Mouse (Mus musculus) thymus, postnatal 14 days (tissue): Measurements from ENCODE around the gene Col13a1.

Source experiments
- DNase-seq: peaks from one replicate; pipeline ENCODE4 v3.0.0; 2021

The Col13a1 gene

GRCm38 (mm10) chr10:61978866-61979340 lies at the start of gene Col13a1:
Col13a1 (minus strand) TSS chr10:61979108.
- no peak for DNase-seq

GRCm38 (mm10) chr10:62027699-62028098 lies 48.8 kb upstream of the Col13a1 start:
- no peak for DNase-seq

GRCm38 (mm10) chr10:62023821-62024551 lies 45.1 kb upstream of the Col13a1 start:
- no peak for DNase-seq

- no peak for DNase-seq
These were observed 41.2 kb upstream of the Col13a1 start for GRCm38 (mm10) chr10:62020068-62020620.

- DNase-seq = no peak
These were observed 40.6 kb upstream of the Col13a1 start for GRCm38 (mm10) chr10:62019386-62020067.

GRCm38 (mm10) chr10:62016947-62017346 lies 38.0 kb upstream of the Col13a1 start:
- no peak for DNase-seq

GRCm38 (mm10) chr10:62013190-62013589 lies 34.3 kb upstream of the Col13a1 start:
- no peak for DNase-seq

GRCm38 (mm10) chr10:62012371-62012770 lies 33.5 kb upstream of the Col13a1 start:
- DNase-seq = no peak

GRCm38 (mm10) chr10:62009981-62010500 lies 31.1 kb upstream of the Col13a1 start:
- DNase-seq = no peak

- DNase-seq = no peak
These were observed 29.1 kb upstream of the Col13a1 start for GRCm38 (mm10) chr10:62007958-62008357.

- DNase-seq = no peak
These were observed 27.5 kb upstream of the Col13a1 start for GRCm38 (mm10) chr10:62006371-62006770.

GRCm38 (mm10) chr10:62000216-62000615 lies 21.3 kb upstream of the Col13a1 start:
- DNase-seq = no peak

GRCm38 (mm10) chr10:61999766-62000165 lies 20.9 kb upstream of the Col13a1 start:
- DNase-seq = no peak

GRCm38 (mm10) chr10:61991481-61992424 lies 12.8 kb upstream of the Col13a1 start:
- DNase-seq = no peak

GRCm38 (mm10) chr10:61980424-61980823 lies 1.5 kb upstream of the Col13a1 start:
- DNase-seq = peak; percentile 88

- DNase-seq = peak; percentile 6
These were observed 619 bp downstream of the Col13a1 start for GRCm38 (mm10) chr10:61978112-61978865.

GRCm38 (mm10) chr10:61977392-61978096 lies 1.4 kb downstream of the Col13a1 start:
- DNase-seq = no peak

GRCm38 (mm10) chr10:61976987-61977386 lies 1.9 kb downstream of the Col13a1 start:
- no peak for DNase-seq

GRCm38 (mm10) chr10:61974581-61974980 lies 4.3 kb downstream of the Col13a1 start:
- no peak for DNase-seq

- DNase-seq = no peak
These were observed 6.9 kb downstream of the Col13a1 start for GRCm38 (mm10) chr10:61972041-61972440.

- no peak for DNase-seq
These were observed 10.8 kb downstream of the Col13a1 start for GRCm38 (mm10) chr10:61968003-61968553.
